Mouse (Mus musculus) gastrocnemius, postnatal 36 days (tissue): ENCODE results near the gene Dnaaf1. TPM values are rescaled to one million over a fixed set of nuclear protein-coding genes. Genes with fewer than 3 reads are reported as not detected.

Experiments
- DNase-seq, 2 experiments: peaks; one replicate each; pipeline ENCODE4 v3.0.0; 2022
- intact Hi-C: fragments of 180-260 bp; cut with DNase I; formaldehyde crosslinking; loops from one replicate; pipeline ENCODE4 v1.15.1; 2025
- total RNA-seq, 2 experiments: library from RNA; stranded (reverse); gene quantifications; 2 replicates each; pipeline ENCODE4 v1.2.3; 2021

Dnaaf1 gene
- total RNA-seq, 2 experiments from 2014 or later: not detected

- intact Hi-C loops: no loop called here
- DNase-seq: no peak
These were observed 45.2 kb downstream of the Dnaaf1 start for GRCm38 (mm10) chr8:119620116-119620840.

- intact Hi-C loops: no loop called here
- DNase-seq: no peak
These were observed 45.9 kb downstream of the Dnaaf1 start for GRCm38 (mm10) chr8:119620848-119621465.

GRCm38 (mm10) chr8:119622555-119622954, 47.5 kb downstream of the Dnaaf1 start:
- intact Hi-C loops: no loop called here
- DNase-seq: no peak

- peak in 1 of 2 experiments; percentile 14 for DNase-seq
- intact Hi-C loops: no loop called here
These were observed 48.0 kb downstream of the Dnaaf1 start for GRCm38 (mm10) chr8:119623061-119623460.

GRCm38 (mm10) chr8:119623744-119624143, 48.7 kb downstream of the Dnaaf1 start:
- intact Hi-C loops: no loop called here

GRCm38 (mm10) chr8:119624916-119625315, 49.9 kb downstream of the Dnaaf1 start:
- DNase-seq: no peak
- intact Hi-C loops: no loop called here

More at GRCm38 (mm10) chr8:119623744-119624143, 48.7 kb downstream of the Dnaaf1 start:
- DNase-seq: peak in 1 of 2 experiments; percentile 17

GRCm38 (mm10) chr8:119625788-119626187, 50.8 kb downstream of the Dnaaf1 start:
- intact Hi-C loops: no loop called here
- no peak for DNase-seq

GRCm38 (mm10) chr8:119627199-119627598, 52.2 kb downstream of the Dnaaf1 start:
- intact Hi-C loops: no loop called here
- DNase-seq: no peak

- no peak for DNase-seq
- intact Hi-C loops: no loop called here
These were observed 52.8 kb downstream of the Dnaaf1 start for GRCm38 (mm10) chr8:119627613-119628359.

GRCm38 (mm10) chr8:119630841-119631240, 55.8 kb downstream of the Dnaaf1 start:
- intact Hi-C loops: no loop called here
- no peak for DNase-seq

GRCm38 (mm10) chr8:119632246-119632645, 57.2 kb downstream of the Dnaaf1 start:
- no peak for DNase-seq
- intact Hi-C loops: no loop called here

- DNase-seq: no peak
- intact Hi-C loops: no loop called here
These were observed 57.9 kb downstream of the Dnaaf1 start for GRCm38 (mm10) chr8:119632909-119633308.

- DNase-seq: no peak
- intact Hi-C loops: no loop called here
These were observed 59.7 kb downstream of the Dnaaf1 start for GRCm38 (mm10) chr8:119634616-119635336.

- intact Hi-C loops: no loop called here
- no peak for DNase-seq
These were observed 60.3 kb downstream of the Dnaaf1 start, which contains the start of gene Kcng4 for GRCm38 (mm10) chr8:119635378-119635777. Gene Kcng4, minus strand, starts transcription at chr8:119635680.

GRCm38 (mm10) chr8:119635958-119636357, 60.9 kb downstream of the Dnaaf1 start:
- intact Hi-C loops: no loop called here
- no peak for DNase-seq

GRCm38 (mm10) chr8:119636766-119637165, 61.7 kb downstream of the Dnaaf1 start:
- DNase-seq: no peak
- intact Hi-C loops: no loop called here

- intact Hi-C loops: no loop called here
- no peak for DNase-seq
These were observed 62.3 kb downstream of the Dnaaf1 start for GRCm38 (mm10) chr8:119637381-119637780.

GRCm38 (mm10) chr8:119638261-119638660, 63.2 kb downstream of the Dnaaf1 start:
- intact Hi-C loops: no loop called here
- DNase-seq: no peak

- DNase-seq: no peak
- intact Hi-C loops: no loop called here
These were observed 64.8 kb downstream of the Dnaaf1 start for GRCm38 (mm10) chr8:119639798-119640197.

GRCm38 (mm10) chr8:119641058-119641457, 66.0 kb downstream of the Dnaaf1 start:
- intact Hi-C loops: no loop called here

GRCm38 (mm10) chr8:119642960-119643359, 67.9 kb downstream of the Dnaaf1 start:
- DNase-seq: no peak
- intact Hi-C loops: no loop called here

More at GRCm38 (mm10) chr8:119641058-119641457, 66.0 kb downstream of the Dnaaf1 start:
- no peak for DNase-seq
